Mouse (Mus musculus) inflammation-experienced regulatory T-cells, adult 16 weeks (primary cell): ENCODE results near the gene Gm17482. TPM values are rescaled to one million over a fixed set of nuclear protein-coding genes. Genes with fewer than 3 reads are reported as not detected.

Experiments used
- polyA plus RNA-seq: library from polyadenylated mRNA; unstranded; fragments of 100-300 nt; shearing (Covaris generic); gene quantifications from one replicate; pipeline ENCODE4 v1.2.1, GENCODE M21; 2017

Gene Gm17482
- not detected for polyA plus RNA-seq

GRCm38 (mm10) chr6:115227043-115227442 lies at the start of gene Gm17482:
TSS of gene Gm17482 (plus strand) at chr6:115227343.

GRCm38 (mm10) chr6:115252099-115252873 lies 25.1 kb downstream of the Gm17482 start, which contains the start of gene Timp4:
TSS of gene Timp4 (minus strand) at chr6:115252205.

Other genes starting within 250 kb of the Gm17482 start
- gene Tamm41, start 189.5 kb upstream of the Gm17482 start, polyA plus RNA-seq = 33.1 TPM
- not detected for gene Syn2, start 92.4 kb upstream of the Gm17482 start, polyA plus RNA-seq
- gene Timp4, start 24.9 kb downstream of the Gm17482 start, polyA plus RNA-seq = not detected
- 1.5 TPM for gene Pparg, start 133.6 kb downstream of the Gm17482 start, polyA plus RNA-seq